Mouse (Mus musculus): Measurements from ENCODE around the gene Nfic.

Nfic gene

GRCm38 (mm10) chr10:81387716-81388115, 67.7 kb downstream of the Nfic start:
- no peak for DNase-seq (ENCODE audit: extremely low spot score, low spot score)

GRCm38 (mm10) chr10:81385603-81386306, 69.7 kb downstream of the Nfic start:
- no peak for DNase-seq (ENCODE audit: extremely low spot score, low spot score)

DNA sequence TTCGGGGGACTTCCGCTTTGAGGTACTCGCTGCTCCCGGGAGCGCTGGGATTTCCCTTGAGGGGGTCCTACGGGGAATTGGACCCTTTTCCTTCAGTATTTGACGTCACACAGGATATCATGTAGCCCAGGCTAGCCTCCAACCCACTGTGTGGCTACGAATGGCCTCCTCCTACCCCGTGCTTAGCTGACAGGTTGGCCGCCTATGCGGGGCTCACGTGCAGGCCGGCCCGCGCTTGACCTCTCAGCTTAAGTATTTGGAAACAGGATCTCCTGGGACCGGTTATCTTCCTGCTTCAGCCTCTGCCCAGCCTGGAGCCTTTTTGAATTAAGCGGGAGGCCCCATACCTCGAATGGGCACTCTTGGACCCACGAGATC, 70.8 kb downstream of the Nfic start:
- DNase-seq (ENCODE audit: extremely low spot score, low spot score), result no peak

GRCm38 (mm10) chr10:81383802-81384604, 71.4 kb downstream of the Nfic start, which contains the start of the genes Dohh and Gm48551:
TSS of gene Dohh (plus strand) at chr10:81384428.
TSS of gene Gm48551 (plus strand) at chr10:81384466.
- peak; percentile 99 for DNase-seq (ENCODE audit: extremely low spot score, low spot score)

- DNase-seq (ENCODE audit: extremely low spot score, low spot score), result no peak
These were observed 73.4 kb downstream of the Nfic start for GRCm38 (mm10) chr10:81382039-81382438.

DNA sequence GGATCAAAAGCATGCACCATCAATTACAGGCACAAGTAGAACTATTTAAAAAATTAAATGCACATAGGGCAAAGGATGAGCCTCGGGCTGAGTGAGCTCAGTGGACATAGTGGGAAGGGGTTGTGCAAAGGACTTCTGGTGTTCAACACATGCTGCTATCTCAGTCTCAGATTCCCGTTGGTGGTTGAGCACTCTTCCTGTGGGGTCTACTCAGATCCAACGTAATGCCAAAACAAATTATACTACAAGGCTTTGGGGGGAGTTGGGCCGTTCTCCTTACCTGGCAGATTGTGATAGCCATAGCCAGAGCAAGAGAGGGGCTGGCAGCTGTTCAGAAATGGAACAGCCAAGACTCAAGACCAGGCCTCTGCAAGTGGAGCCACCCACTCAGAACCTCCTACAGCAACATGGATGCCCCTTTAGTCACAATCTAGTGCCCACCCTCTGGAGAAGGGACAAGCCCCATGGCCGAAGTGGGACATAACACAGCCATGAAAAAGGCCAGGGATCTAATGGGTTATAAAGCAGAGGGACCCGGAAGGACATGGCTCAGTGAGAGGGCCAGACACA, 75.5 kb downstream of the Nfic start:
- no peak for DNase-seq (ENCODE audit: extremely low spot score, low spot score)

DNA sequence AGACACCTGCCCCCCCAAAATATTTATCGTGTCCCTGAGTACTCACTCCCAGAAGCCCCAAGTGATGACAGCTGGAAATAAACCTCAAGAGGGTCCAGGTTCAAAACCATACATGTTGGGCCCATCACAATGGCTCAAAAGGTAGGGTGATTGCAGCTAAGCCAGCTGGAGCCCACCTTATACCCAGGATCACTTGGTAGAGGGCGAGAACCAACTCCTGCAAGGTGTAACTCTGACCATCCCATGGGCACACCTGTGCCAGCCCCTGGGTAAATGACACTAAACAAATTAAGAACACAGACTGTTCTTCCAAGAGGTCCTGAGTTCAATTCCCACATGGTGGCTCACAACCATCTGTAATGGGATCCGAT, 76.3 kb downstream of the Nfic start:
- no peak for DNase-seq (ENCODE audit: extremely low spot score, low spot score)

GRCm38 (mm10) chr10:81378553-81379182, 76.8 kb downstream of the Nfic start:
- DNase-seq (ENCODE audit: extremely low spot score, low spot score), result peak; percentile 100

- DNase-seq (ENCODE audit: extremely low spot score, low spot score), result no peak
These were observed 77.5 kb downstream of the Nfic start, which contains the start of gene Fzr1 for GRCm38 (mm10) chr10:81377793-81378552. TSS of gene Fzr1 (minus strand) at chr10:81378516.

DNA sequence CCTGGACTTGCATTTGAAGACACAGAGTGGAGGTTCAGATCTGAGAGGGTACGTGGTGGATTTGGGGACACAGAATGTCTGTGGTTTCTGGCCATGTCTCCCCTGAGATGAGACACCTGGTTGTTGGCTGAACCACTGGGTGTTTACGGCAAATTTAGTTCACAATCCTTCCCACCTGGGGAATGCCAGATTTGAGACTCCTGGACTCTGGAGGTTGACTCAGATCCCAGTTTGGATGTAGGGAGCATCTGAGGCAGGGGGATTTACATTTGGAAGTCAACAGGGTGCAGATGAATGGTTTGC, 78.1 kb downstream of the Nfic start:
- DNase-seq (ENCODE audit: extremely low spot score, low spot score), result no peak

DNA sequence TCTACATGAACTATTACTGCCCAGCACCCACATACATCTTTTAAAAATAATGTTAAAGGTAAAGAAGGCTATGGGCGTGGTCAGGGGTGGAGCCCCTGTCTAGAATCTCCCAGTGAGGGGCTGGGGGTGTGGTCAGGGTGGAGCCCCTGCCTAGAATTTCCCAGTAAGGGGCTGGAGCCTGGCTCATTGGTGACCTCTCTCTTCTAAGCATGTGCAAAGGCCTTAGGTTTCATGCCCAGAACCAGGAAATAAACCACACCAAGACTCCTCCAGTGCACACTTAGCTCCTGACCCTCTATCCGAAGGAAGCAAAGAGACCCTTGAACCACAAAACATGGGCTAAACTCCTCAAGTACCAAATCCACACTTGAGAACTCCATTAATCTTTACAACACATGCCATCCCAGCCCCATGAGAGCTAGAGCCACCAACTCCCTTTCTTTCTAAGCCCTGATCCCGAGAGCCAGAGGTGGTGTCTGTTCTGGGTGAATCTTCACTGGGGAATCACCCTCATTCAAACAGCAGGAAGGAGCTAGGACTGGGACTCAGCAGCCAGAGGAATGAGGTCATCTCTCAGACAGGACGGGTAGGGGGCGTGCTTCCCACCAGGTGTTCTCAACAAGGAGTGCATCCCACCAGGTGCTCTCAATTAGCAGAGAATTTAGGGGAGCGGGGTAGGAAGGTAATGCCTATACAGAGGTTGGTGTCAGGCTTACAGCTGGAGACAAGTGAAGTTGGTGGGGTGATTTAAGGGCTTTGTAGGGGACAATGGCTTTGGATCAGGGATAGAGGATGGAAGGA, 78.7 kb downstream of the Nfic start:
- DNase-seq (ENCODE audit: extremely low spot score, low spot score), result no peak

GRCm38 (mm10) chr10:81375322-81375721, 80.1 kb downstream of the Nfic start:
- DNase-seq (ENCODE audit: extremely low spot score, low spot score), result no peak

- no peak for DNase-seq (ENCODE audit: extremely low spot score, low spot score)
These were observed 88.3 kb downstream of the Nfic start for GRCm38 (mm10) chr10:81367207-81367495.

DNA sequence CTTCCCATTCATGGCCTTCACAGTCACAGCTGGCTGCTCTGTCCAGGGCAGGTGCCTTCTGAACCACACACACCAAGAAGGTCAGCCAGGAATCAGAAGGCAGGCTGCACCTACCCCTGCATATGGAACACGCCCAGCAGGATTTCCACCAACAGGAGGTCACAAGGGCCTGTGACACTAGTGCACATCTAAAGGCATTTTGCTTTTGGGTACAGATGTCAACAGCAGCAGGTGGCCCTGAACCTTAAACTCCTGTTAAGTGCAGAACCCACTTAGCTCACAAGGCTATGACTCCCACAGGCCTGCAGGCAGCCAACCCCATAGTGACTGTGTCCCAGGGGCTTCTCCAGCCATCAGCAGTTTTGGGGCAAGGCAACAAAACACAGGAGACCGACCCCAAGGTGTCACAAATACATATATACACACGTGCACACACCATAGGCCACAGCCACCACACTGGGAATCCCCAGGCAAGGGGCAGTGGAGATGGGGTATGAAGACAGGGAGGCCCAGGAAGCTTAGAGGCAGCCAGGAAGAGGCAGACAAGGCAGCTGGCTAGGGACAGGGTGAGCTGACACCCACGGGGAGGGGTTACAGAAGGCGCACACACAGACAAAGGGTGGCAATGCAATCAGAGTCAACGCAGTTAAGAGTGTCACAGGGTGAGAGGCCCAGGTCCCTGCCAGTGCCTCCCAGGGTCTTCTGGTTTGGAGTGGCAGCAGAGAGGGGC, 88.8 kb downstream of the Nfic start:
- no peak for DNase-seq (ENCODE audit: extremely low spot score, low spot score)

DNA sequence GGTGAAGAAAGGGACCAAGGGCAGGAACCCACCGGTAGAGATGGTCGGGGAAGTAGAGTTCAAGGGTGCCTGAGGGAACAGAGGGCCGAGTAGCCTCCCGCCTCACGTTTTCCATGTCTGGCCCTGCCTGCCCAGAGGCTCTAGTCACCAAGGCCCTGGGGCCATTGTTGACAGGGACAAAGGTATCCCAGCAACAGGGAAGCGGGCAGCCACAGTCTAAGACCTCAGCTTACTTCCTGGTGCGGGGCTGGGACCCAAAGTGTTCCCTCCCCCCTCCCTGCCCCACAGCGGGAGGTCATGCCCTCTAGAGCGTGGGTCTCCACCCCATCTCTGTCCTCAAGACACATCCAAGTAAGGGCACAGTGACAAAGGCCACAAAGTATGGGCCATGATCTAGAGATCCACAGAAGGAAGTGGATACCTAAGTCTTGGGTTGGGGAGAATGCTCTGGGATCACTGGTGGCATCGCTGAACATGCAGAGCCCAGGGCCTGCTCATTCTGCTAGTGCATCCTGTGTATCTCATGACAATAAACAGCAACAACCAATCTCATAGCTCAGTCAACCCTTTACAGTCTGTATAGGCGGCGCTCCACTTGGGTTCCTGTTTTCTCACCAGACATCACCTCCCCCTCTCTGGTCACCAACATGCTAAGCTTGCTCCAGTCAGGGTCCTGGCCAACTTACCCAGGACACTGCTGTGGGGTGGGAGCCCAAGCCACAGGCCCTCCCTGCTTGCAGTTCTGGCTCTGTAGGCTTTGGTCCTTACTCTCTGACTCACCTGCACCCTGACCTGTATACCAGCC, 89.6 kb downstream of the Nfic start, which contains the start of gene 4930404N11Rik:
Gene 4930404N11Rik, minus strand, starts transcription at position 145 of the 805 bp plus-strand sequence.
- peak; percentile 60 for DNase-seq (ENCODE audit: extremely low spot score, low spot score)

DNA sequence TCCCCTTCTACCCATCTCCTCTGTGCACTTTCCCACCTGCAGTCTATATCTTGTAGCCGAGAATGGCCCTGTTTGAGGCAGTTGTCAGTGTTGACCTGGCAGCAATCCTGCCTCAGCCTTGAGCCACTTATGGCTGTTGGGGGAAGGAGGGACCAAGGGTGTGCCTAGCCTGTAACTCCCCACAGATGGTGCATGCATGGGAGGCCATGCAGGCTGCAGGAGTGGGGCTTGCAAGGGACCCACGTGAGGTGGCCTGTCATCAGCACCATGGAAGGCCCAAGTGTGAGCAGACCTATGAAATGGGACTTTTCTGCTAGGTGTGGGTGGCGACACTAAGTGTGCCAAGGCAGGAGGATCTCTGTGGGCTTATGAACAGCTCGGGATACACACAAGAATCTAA, 90.4 kb downstream of the Nfic start:
- DNase-seq (ENCODE audit: extremely low spot score, low spot score), result no peak

GRCm38 (mm10) chr10:81364666-81365065, 90.8 kb downstream of the Nfic start:
- DNase-seq (ENCODE audit: extremely low spot score, low spot score), result no peak

GRCm38 (mm10) chr10:81363436-81364346, 91.7 kb downstream of the Nfic start:
- no peak for DNase-seq (ENCODE audit: extremely low spot score, low spot score)

Measured in neural tube, embryonic 10.5 days (tissue).